Mouse (Mus musculus): Measurements from ENCODE around the gene Ogfod1. TPM values are rescaled to one million over a fixed set of nuclear protein-coding genes. Genes with fewer than 3 reads are reported as not detected.
A peak's percentile ranks its signal among the peaks of the same experiment; 100 is the strongest.
"Not testable (repeated sequence)": the region's sequence is repeated elsewhere in the genome, so short reads cannot be mapped to it uniquely, and the experiment has no call there.

Gene Ogfod1
- 10 to 100 TPM; 25.0 to 26.2 TPM for total RNA-seq (2021)

DNA sequence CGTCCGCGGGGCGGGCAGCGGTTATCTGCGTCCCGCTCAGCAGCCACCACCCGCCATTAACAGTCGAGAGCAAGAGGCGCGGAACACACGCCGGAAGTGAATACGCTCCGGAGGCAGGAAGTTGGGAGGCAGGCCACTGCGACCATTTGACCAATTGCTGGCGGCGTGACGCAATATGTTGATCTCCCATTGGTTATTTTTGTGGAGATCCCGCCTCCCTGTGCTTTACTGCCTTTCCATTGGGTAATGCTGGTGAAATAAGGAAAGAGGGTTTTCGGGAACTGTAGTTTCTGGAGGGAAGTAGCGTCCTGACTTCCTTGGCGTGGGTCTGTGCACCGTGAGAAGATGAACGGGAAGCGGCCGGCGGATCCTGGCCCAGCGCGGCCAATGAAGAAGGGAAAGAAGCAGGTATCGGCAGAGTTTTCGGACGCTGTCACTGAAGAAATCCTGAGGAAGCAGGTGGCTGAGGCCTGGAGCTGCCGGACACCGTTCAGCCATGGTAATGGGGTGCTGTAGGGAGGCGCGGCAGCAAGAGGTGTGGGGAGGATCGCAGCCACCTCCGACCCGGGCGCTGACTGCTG, at the start of gene Ogfod1, which contains the start of gene Nudt21:
Ogfod1 (plus strand) TSS at position 255 of the 581 bp plus-strand sequence.
Nudt21 (minus strand) TSS at position 88 of the 581 bp plus-strand sequence.
- DNase-seq, result peak; percentile 97
- intact Hi-C loops (cut with DNase I), result no loop called here

DNA sequence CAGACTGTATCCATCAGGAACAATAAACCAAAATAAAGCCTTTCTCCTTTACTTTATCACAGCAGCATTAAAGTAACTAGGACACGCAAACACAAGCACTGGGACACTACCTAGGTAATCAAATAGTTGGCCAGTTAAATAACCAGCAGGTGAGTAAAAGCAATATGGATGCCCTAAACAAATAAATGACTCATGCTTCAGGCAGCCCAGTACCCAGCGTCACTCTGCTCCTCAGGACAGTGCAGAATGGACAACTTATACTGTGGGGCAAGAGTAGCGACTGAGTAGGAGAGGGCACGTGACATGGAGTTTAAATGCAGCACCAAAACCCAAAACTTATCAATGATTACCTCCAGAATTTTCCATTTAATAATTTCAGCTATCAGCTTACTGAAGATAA, 47.3 kb upstream of the Ogfod1 start:
- no peak for DNase-seq
- intact Hi-C loops (cut with DNase I), result no loop called here

DNA sequence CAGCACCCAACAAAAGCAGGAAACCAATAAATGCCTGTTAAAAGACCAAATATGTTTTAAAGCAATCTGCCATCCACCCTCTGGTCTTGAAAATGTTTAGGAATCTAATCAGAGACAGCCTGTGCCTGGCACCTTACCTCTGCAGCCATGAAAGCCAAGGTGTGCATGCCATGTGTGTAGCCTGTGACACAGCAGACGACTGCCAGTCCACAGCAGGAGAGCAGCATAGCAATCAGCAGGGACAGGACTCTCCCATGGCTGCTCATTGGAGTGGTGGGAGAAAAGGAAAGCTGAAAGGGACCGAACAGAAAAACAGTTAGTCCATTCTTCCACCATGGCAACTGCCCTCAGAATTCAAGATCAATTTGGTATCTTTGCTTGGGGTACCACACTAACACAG, 38.0 kb upstream of the Ogfod1 start:
- intact Hi-C loops (cut with DNase I), result no loop called here

DNA sequence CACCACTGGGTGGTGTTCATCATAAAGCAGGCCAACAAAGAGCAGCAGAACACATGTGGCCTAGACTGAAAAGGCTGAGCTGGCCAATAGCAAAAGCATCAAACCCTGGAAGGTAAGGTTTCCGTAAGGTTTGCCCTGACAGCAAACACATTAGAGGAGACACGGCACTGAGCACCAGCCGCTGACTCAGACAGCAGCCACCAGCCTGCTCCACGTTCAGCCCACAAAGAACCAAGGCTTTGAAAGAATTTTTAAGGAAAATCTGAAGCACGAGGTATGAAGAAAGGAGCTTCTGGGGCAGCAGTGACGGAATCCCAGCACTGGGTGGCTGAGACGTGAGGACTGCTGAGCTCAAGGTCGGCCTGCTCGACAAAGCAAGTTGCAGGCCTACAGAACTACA, 32.9 kb upstream of the Ogfod1 start:
- intact Hi-C loops (cut with DNase I), result no loop called here

More for the DNA sequence above, 38.0 kb upstream of the Ogfod1 start:
- DNase-seq, result no peak

DNA sequence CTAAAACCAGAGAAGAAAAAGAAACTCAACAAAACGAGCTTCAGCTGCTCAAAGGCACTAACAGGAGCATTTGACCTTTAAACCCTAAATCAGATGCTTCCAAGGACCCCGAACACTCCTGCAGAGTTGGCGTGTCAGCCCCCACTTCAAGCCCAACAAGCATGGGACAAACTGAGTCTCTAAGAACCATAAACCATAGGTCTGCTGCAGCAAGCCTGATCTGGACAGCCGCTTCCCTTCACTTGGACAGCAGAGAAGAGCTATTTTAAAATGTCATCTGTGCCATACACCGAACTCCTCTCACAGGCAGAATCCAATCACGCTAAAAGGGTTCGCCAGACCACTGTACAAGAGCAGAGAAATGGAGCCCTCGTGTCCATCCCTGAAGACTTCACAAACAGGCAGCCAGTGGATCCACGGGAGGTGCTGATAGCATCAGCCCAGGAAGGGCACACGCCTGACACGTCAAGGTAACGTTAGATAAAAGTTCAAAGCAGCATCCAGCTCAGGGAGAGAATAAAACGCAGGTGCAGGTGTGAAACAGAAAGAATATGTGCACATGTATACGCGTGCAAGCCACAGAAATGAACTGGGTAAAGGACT, 27.7 kb upstream of the Ogfod1 start:
- intact Hi-C loops (cut with DNase I), result no loop called here
- no peak for DNase-seq

More for the DNA sequence above, 32.9 kb upstream of the Ogfod1 start:
- no peak for DNase-seq

DNA sequence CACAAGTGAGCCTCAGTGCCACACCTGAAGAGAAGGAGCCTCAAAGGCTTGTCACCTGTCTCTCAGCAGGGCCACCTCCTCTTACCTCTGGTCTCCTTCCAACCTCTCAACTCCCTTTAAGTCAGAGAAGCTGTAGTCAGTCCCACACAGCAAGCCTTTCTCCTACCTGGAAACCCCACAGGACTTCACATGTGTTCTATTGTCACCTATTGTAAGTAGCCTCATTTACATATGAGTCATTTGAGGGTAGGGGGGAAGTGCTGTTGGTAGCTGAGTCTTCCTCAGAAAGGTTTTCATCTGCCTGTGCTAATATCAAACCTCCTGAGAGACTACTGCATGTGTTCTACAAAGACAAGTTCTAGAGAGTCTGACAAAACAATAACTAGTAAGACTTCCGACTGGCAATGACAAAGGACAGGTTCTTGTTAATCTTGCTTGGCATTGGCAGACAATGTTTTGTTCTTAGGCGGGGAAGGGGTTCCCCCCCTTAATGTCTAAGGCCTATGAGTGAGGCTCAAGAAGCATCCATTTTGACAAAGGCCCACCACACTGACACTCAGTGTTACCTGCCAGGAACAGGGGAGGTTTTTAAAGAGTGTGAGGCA, 26.8 kb upstream of the Ogfod1 start:
- DNase-seq, result no peak
- intact Hi-C loops (cut with DNase I), result no loop called here

DNA sequence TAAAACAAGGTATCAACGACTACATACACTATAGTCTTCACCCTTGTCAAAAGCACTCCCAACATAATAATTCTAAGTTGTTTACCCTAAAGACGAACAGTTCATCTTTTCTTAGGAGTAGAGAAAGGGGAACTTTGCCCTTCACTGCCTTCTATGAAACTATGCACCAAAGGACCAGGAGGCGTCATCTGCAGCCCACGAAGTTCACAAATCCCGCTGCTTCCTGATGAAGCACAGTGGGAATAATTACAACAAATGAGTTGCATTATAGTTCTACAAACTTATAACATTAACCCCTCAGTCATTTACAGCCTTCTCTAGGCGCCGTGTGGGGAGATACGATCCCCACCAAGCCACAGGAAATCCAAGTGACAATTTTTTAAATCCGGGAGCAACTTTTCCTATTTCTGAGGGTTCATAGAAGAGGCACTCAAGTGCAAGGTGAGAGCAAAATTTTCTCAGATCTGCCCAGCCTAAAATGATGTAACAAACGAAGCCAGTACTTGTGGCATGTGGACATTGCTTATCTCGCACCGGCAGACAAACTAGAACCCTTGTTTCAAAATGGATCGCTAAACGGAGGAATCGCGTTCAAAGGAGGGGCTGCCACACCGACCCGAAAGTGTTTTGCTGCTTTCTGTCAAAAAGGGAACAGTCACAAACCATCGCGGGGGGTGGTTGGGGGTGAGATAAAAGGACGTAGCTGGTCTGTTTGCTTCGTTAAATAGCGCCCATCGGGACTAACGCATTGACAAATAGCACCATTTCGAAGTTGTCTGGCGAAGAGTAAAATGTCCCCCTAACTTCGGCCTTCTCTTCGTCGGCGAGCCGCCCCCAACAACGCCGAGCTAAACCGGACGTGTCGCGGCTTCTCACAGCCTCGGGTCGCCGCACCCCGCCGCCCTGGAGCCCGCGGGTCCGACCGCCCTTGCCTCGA, 25.7 kb upstream of the Ogfod1 start:
- intact Hi-C loops (cut with DNase I), result no loop called here
- peak in 1 of 2 experiments; percentile 21 for DNase-seq

DNA sequence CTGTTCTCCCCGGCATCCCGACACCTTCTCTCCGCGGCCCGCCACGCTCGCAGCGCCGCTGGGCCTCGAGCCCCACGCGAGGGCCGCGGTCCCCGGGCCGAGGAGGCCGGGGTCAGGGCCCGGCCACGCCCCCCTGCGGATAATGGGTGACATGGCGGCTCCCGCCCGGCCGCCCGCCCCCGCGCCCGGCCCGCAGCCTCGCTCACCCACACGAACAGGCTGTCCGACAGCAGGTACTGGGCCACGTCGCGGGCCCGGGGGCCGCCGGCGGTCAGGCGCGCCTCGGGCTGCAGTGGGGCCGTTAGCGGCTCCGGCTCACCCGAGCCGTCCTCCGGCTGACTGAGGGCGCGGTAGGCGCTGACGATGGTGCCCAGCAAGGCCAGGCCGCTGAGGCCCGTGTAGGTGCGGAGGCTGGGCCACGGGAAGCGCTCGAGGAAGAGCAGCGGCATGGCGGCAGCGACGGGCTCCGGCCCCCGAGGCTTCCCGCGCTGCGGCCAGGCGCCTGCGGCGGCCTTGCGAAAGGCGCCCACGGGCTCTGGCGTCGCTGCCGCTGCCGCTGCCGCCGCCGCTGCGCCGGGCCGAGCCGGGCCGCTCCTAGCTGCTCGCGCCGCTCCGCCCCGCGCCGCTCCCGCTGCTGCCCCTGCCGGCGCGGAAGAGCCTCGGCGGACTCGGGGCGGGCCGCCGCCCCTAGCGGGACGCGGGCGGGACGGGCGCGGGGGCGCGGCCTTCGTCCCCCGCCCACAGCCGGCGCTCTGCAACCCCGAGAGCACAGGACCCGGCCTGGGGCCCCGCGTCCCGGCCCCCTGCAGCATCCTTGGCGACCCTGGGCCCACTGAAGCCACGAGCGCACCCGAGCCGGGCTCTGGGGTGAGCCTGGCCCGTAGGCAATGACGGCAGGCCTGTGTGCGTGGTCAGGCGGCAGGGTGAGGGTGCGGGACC, 24.7 kb upstream of the Ogfod1 start, which contains the start of gene Amfr:
Amfr (minus strand) TSS at position 830 of the 939 bp plus-strand sequence.
- peak; percentile 79 to 81 for DNase-seq
- intact Hi-C loops (cut with DNase I), result no loop called here

DNA sequence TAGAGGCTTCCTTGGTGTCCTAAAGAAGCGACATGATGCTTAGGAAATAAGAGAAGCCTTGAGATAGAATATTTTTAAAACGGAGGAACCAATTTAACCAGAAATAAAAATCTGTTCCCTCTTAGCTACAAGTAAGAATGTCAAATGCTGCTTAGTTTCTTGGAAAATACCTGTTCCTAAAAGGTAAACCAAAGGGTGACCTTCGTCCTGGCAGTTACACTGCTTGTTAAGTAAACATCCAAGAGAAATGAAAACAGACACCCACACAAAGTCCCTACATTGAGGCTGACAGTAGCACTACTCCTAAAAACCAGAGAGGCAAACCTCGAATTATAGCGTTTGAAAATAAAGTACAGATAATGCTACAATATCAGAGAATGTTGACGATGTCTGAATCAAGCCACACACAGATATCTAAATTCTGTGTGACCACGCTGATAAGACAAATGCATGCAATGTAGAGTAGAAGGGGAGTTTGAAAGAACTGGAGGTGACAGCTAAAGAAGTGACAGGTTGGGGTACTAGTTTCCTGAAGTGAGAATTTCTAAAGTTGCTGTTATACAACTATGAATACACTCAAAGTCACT, 23.9 kb upstream of the Ogfod1 start:
- intact Hi-C loops (cut with DNase I), result loop anchor here (1.0 kb wide), 1 partner anchor 22 kb away; no protein-coding TSS in a partner anchor
- DNase-seq, result no peak

DNA sequence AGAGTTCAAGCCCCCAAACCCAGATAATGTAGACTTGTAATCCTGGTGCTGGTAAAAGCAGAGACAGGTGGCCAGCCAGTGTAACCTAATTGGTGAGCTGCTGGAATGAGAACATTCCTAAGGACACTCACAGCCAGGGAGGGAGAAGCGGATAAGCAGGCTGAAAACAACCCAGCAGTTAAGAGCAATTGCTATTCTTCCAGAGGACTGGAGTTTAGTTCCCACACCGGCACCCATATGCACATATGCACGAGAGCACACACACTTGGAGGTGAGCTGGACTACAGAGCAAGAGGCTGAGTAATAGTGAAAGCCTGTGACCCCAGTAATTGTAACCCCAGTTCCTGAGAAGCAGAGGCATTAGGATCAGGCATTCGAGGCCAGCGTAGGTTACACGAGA, 13.1 kb upstream of the Ogfod1 start:
- intact Hi-C loops (cut with DNase I), result no loop called here
- no peak for DNase-seq

DNA sequence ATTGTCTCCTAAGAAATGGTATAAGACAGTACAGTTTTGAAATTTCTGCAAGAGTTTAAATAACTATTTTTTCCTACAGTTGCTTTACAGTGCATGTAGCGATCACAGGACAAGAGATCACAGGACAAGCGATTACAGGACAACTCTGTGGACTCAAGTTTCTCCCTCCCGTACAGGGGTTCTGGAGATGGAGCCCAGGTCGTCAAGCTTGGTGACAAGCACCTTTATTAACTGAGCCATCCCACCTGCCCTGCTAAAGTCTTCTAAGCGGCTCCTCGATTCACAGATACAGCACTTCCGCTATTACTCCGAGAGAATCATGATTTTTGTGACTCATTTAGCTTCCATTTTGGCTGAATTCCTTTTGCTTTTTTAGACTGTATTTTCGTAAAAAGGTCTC, 7.3 kb upstream of the Ogfod1 start:
- intact Hi-C loops (cut with DNase I), result no loop called here
- no peak for DNase-seq

DNA sequence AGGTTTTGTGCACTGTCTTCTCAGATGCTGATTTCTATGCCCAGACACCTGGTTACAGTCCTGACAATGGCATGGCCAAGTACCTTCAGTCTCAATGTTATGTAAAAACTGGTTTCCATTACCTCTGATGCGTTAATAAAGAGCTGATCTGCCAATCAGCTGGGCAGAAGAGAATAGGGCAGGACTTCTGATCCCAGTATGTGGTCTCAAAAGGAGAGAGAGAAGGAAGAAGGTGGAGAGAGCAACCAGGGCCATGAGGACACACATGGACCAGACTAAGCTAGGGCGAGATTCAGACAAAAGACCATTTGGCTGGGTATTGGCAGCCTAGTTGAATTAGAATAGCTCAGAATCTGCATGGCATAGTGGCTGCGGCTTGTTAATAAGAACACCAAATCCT, 3.4 kb upstream of the Ogfod1 start:
- no peak for DNase-seq
- intact Hi-C loops (cut with DNase I), result no loop called here

DNA sequence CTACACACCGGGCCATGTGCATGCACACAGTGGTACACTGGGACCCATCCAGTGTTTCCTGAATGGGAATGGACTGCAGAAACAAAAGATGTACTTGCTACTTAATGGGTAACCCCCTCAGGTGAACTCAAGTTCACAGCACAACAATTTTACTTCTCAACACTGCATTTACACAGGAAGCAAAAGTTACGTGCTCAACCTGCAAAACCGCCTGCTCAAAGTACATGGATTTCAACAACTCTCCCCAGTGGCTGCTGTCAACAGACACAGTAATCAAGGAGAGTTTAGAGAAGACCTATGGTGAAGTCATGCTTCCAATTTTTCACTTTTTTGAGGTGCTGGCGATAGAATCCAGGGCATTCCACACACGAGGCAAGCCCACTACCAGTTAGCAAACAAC, 1.8 kb upstream of the Ogfod1 start:
- DNase-seq, result no peak
- intact Hi-C loops (cut with DNase I), result loop anchor here (1.0 kb wide), 1 partner anchor 22 kb away; no protein-coding TSS in a partner anchor

DNA sequence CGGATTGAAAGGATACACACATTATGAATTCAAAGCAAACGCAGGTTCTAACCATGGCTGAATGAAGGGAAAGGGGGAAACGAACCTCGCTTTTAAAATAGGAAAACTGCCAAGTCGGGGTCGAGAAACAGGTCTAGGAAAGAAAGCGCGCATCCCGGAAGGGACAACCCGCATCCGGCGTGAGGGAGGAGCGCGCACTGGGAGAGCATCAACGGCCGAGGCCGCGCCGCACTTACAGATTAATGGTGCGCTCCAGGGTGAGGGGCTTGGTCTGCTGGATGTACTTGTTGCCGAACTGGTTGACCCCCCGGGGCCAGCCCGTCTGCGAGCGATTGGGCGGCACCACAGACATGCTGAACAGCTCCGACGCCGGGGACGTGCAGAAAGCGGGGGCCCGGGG, 457 bp upstream of the Ogfod1 start:
- DNase-seq, result peak; percentile 70 to 73
- intact Hi-C loops (cut with DNase I), result not testable (repeated sequence)

DNA sequence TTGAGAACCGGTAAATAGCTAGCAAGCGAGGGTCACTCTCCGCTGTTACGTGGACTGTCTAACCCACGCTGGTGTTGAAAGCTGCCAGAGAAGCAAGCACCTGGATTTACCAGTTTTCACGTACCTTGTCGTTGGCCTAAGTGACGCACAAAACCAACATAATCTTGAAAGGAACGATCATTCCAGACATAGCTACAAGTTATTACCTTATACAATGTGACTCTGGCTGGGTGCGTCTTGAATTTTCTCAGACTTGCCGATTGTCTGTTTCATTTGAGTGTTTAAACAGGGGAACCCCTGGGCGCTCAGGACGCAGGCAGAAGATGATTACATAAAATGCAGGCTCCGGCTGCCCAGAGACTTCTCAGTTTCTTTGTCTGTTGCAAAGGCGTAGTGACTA, 808 bp downstream of the Ogfod1 start:
- DNase-seq, result peak in 1 of 2 experiments; percentile 18
- intact Hi-C loops (cut with DNase I), result no loop called here

DNA sequence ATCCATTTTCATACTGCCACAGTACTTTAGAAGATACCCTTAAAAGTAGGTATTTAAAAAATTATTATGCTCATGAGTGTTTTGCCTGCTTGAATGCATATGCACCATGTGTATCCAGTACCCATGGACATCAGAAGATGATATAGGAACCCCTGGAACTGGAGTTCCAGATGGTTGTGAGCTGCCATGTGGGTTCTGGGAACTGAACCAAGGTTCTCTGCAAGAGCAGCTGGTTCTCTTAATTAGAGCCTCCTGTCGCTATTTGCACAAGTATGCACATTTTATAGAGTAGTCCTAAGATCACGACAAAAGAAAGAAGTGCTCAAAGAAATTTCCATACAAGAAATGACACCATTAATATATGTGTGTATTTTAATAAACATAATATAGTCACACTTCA, 10.8 kb downstream of the Ogfod1 start:
- DNase-seq, result peak in 1 of 2 experiments; percentile 11

DNA sequence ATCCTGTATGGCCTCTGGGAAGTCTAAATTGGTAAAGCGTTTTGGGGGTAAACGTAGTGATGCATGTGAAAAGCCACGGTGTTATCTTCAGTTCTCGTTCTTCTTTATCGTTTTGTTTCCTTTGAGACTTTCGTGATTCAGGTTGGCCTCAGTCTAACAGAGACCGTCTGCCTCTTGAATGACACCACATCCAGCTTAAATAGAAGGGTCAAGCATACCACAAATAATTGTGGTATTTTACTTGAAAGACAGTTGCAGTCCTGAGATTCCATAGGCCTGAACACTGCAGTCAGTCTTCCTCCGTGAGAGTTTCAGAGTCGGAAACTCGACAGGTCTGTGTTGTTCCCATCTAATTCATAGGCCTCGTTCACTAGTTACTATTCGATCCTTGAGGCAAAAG, 15.7 kb downstream of the Ogfod1 start:
- no peak for DNase-seq
- intact Hi-C loops (cut with DNase I), result loop anchor here (10.0 kb wide), 1 partner anchor 388 kb away; no protein-coding TSS in a partner anchor

More for the DNA sequence above, 10.8 kb downstream of the Ogfod1 start:
- intact Hi-C loops (cut with DNase I), result no loop called here

DNA sequence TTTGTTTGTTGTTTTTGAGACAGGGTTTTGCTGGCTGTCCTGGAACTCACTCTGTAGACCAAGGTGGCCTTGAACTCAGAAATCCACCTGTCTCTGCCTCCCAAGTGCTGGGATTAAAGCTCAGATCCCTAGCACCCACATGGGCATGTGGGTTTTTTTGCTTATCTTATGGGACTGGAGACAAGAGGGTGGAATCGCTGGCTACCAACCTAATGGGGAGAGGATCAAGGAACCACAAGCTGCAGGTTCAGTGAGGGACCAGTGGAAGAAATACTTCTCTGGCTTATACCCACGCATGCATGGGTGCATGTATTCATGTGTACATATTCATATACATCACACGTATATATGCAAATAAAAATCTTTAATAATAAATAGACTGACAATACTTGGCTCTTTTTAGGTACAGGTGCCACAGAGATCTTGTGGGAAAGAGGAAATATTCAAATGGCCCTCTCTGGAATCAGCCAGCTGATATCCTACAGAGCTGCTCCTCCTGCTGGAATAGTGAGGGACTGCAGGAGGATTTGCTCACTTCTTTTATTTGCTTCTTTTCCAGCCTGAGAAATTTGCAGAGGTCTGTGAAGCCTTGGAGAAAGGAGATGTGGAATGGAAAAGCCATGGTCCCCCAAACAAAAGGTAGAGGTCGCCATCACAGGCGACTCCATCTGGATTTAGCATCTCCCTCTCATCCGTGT, 20.3 kb downstream of the Ogfod1 start:
- intact Hi-C loops (cut with DNase I), result loop anchor here (5.0 to 10.0 kb wide), 2 partner anchors 393 to 465 kb away; no protein-coding TSS in a partner anchor

More for the DNA sequence above, 20.3 kb downstream of the Ogfod1 start:
- DNase-seq, result peak; percentile 60 to 77
